Mouse (Mus musculus) CH12.LX (cell line): Measurements from ENCODE around the gene Meis2. TPM values are rescaled to one million over a fixed set of nuclear protein-coding genes. Genes with fewer than 3 reads are reported as not detected.

Experiments
- DNase-seq: peaks from one replicate; pipeline ENCODE4 v3.0.0-alpha.2; 2013; ENCODE audit errors: extremely low read depth
- H3K27ac ChIP-seq: 2 replicates; pipeline ENCODE4 v1.5.1; 2012; ENCODE audit warnings: low read depth, mild to moderate bottlenecking, control low read depth, moderate library complexity; ENCODE audit not compliant: insufficient read depth
- H3K27me3 ChIP-seq: replicated peaks from 2 replicates; pipeline ENCODE3; 2012; ENCODE audit warnings: inconsistent platforms
- H3K36me3 ChIP-seq, 2 experiments: replicated peaks in 1 of 2; 2 replicates each; pipeline versions ENCODE3 to v1.6.1; 2012; ENCODE audit warnings: inconsistent platforms in 1 of 2, low read length in 1 of 2, mild to moderate bottlenecking in 1 of 2, mixed read lengths in 1 of 2, moderate library complexity in 1 of 2; ENCODE audit not compliant: control insufficient read depth in 1 of 2, insufficient read depth in 1 of 2
- H3K4me1 ChIP-seq, 2 experiments: 2 replicates each; pipeline ENCODE4 v1.6.1; 2012; ENCODE audit warnings: inconsistent platforms in 1 of 2, moderate library complexity in 1 of 2; ENCODE audit not compliant: insufficient read depth in 2 of 2, control insufficient read depth in 1 of 2
- H3K4me2 ChIP-seq: 2 replicates; pipeline ENCODE4 v1.6.1; 2012; ENCODE audit warnings: low read depth, mild to moderate bottlenecking, control low read depth; ENCODE audit not compliant: poor library complexity, insufficient read depth, severe bottlenecking
- H3K4me3 ChIP-seq, 3 experiments: fragments of 150-350 bp in 1 of 3; sonication (generic) in 1 of 3; replicated peaks in 1 of 3; 2 replicates each; pipeline versions ENCODE3 to v1.5.1; 2011 to 2012; ENCODE audit warnings: low read depth in 2 of 3, low read length in 2 of 3, mild to moderate bottlenecking in 2 of 3, moderate library complexity in 2 of 3, control low read depth in 1 of 3, improper control_type of control experiment in 1 of 3, inconsistent platforms in 1 of 3, mixed read lengths in 1 of 3; ENCODE audit not compliant: poor library complexity in 1 of 3
- H3K79me2 ChIP-seq: replicated peaks from 2 replicates; pipeline ENCODE4 v1.6.1; 2012; ENCODE audit warnings: mild to moderate bottlenecking, moderate library complexity; ENCODE audit not compliant: control insufficient read depth, poor library complexity, insufficient read depth, severe bottlenecking; ENCODE audit errors: extremely low read depth
- H3K9ac ChIP-seq: 2 replicates; pipeline ENCODE4 v1.6.1; 2012; ENCODE audit warnings: low read depth, mild to moderate bottlenecking, control low read depth, moderate library complexity; ENCODE audit not compliant: insufficient read depth
- H3K9me3 ChIP-seq: replicated peaks from 2 replicates; pipeline ENCODE3; 2012; ENCODE audit warnings: low read length, inconsistent platforms, mixed read lengths
- BHLHE40 ChIP-seq: IDR thresholded peaks from 2 replicates; pipeline ENCODE4 v1.6.1; 2011; ENCODE audit warnings: mild to moderate bottlenecking, low read depth, low read length, improper control_type of control experiment
- CHD1 ChIP-seq: IDR thresholded peaks from 2 replicates; pipeline ENCODE4 v1.6.1; 2012; ENCODE audit warnings: low read depth, low read length, improper control_type of control experiment, inconsistent platforms
- CHD2 ChIP-seq: IDR thresholded peaks from 2 replicates; pipeline ENCODE4 v1.6.1; 2011; ENCODE audit warnings: low read length, improper control_type of control experiment
- CTCF ChIP-seq, 2 experiments: IDR thresholded peaks in 1 of 2; conservative IDR thresholded peaks in 1 of 2; 2 replicates each; pipeline ENCODE4 v1.5.1; 2011 to 2012; ENCODE audit warnings: low read depth in 2 of 2, low read length in 2 of 2, improper control_type of control experiment in 1 of 2, inconsistent platforms in 1 of 2, mild to moderate bottlenecking in 1 of 2, moderate library complexity in 1 of 2
- E2F4 ChIP-seq: IDR thresholded peaks from 2 replicates; pipeline ENCODE4 v1.6.1; 2011; ENCODE audit warnings: low read depth, low read length, improper control_type of control experiment; ENCODE audit not compliant: insufficient replicate concordance
- ELF1 ChIP-seq: IDR thresholded peaks from 2 replicates; pipeline ENCODE4 v1.6.1; 2014; ENCODE audit warnings: low read depth, mild to moderate bottlenecking, inconsistent platforms, low read length, improper control_type of control experiment
- EP300 ChIP-seq: IDR thresholded peaks from 2 replicates; pipeline ENCODE4 v1.6.1; 2011; ENCODE audit warnings: low read length, improper control_type of control experiment
- ETS1 ChIP-seq: conservative IDR thresholded peaks from 2 replicates; pipeline ENCODE4 v1.6.1; 2012; ENCODE audit warnings: low read depth, mild to moderate bottlenecking, inconsistent platforms, low read length, improper control_type of control experiment, moderate library complexity
- JUN ChIP-seq: IDR thresholded peaks from 2 replicates; pipeline ENCODE4 v1.6.1; 2011; ENCODE audit warnings: low read depth, mild to moderate bottlenecking, low read length, improper control_type of control experiment, moderate library complexity; ENCODE audit not compliant: insufficient read depth
- KAT2A ChIP-seq: IDR thresholded peaks from 2 replicates; pipeline ENCODE4 v1.6.1; 2012; ENCODE audit warnings: low read length, improper control_type of control experiment, inconsistent platforms; ENCODE audit not compliant: insufficient replicate concordance
- MAX ChIP-seq: IDR thresholded peaks from 2 replicates; pipeline ENCODE4 v1.6.1; 2011; ENCODE audit warnings: low read length, improper control_type of control experiment
- MAZ ChIP-seq: IDR thresholded peaks from 2 replicates; pipeline ENCODE4 v1.6.1; 2012; ENCODE audit warnings: low read depth, mild to moderate bottlenecking, inconsistent platforms, low read length, improper control_type of control experiment, moderate library complexity
- MXI1 ChIP-seq: IDR thresholded peaks from 2 replicates; pipeline ENCODE4 v1.6.1; 2011; ENCODE audit warnings: mild to moderate bottlenecking, low read depth, low read length, improper control_type of control experiment
- MYC ChIP-seq: IDR thresholded peaks from 2 replicates; pipeline ENCODE4 v1.6.1; 2011; ENCODE audit warnings: low read depth, mild to moderate bottlenecking, improper control_type of control experiment, low read length
- PAX5 ChIP-seq: IDR thresholded peaks from 2 replicates; pipeline ENCODE4 v1.6.1; 2012; ENCODE audit warnings: low read length, inconsistent platforms, mixed read lengths
- POLR2AphosphoS2 ChIP-seq: IDR thresholded peaks from 2 replicates; pipeline ENCODE4 v1.6.1; 2011; ENCODE audit warnings: low read depth, low read length, improper control_type of control experiment
- RAD21 ChIP-seq: IDR thresholded peaks from 2 replicates; pipeline ENCODE4 v1.6.1; 2011; ENCODE audit warnings: low read depth, mild to moderate bottlenecking, low read length, improper control_type of control experiment, moderate library complexity
- SIN3A ChIP-seq: IDR thresholded peaks from 2 replicates; pipeline ENCODE4 v1.6.1; 2012; ENCODE audit warnings: low read length, improper control_type of control experiment, inconsistent platforms
- SMC3 ChIP-seq: IDR thresholded peaks from 2 replicates; pipeline ENCODE4 v1.6.1; 2011; ENCODE audit warnings: low read depth, low read length, improper control_type of control experiment
- TBP ChIP-seq: conservative IDR thresholded peaks from 2 replicates; pipeline ENCODE4 v1.6.1; 2011; ENCODE audit warnings: low read depth, low read length, improper control_type of control experiment
- TCF12 ChIP-seq: IDR thresholded peaks from 2 replicates; pipeline ENCODE4 v1.6.1; 2014; ENCODE audit warnings: low read depth, mild to moderate bottlenecking, inconsistent platforms, low read length, improper control_type of control experiment
- UBTF ChIP-seq: IDR thresholded peaks from 2 replicates; pipeline ENCODE4 v1.6.1; 2012; ENCODE audit warnings: low read depth, mild to moderate bottlenecking, inconsistent platforms, low read length, improper control_type of control experiment, moderate library complexity
- USF1 ChIP-seq: IDR thresholded peaks from 2 replicates; pipeline ENCODE4 v1.6.1; 2014; ENCODE audit warnings: low read depth, mild to moderate bottlenecking, inconsistent platforms, low read length, improper control_type of control experiment
- ZC3H11A ChIP-seq: IDR thresholded peaks from 2 replicates; pipeline ENCODE4 v1.6.1; 2012; ENCODE audit warnings: low read depth, mild to moderate bottlenecking, inconsistent platforms, low read length, improper control_type of control experiment
- ZNF384 ChIP-seq: IDR thresholded peaks from 2 replicates; pipeline ENCODE4 v1.6.1; 2012; ENCODE audit warnings: low read depth, low read length, improper control_type of control experiment, inconsistent platforms
- dilution Hi-C: fragments of 300-500 bp; cut with MboI; formaldehyde crosslinking; loops from 2 replicates; pipeline ENCODE4 v1.14.3; 2020; ENCODE audit warnings: low sequenced_read_pairs; ENCODE audit not compliant: extremely low pct_unique_long_range_greater_than_20kb, extremely low pct_ligation_motif_present
- in situ Hi-C: fragments of 300-500 bp; cut with MboI; formaldehyde crosslinking; loops from 3 replicates; pipeline ENCODE4 v1.14.3; 2019; ENCODE audit warnings: low sequenced_read_pairs, low pct_ligation_motif_present, low pct_unique_long_range_greater_than_20kb, mixed read lengths
- polyA plus RNA-seq: library from polyadenylated mRNA; unstranded; fragments of >175 nt; gene quantifications from 2 replicates; pipeline ENCODE4 v1.2.1, GENCODE M21; 2012; ENCODE audit warnings: low read depth; ENCODE audit not compliant: insufficient read length
- total RNA-seq, 2 experiments: library from RNA; depleted of rRNA; stranded (reverse); fragments of 300-350 nt in 1 of 2; fragments of >200 nt in 1 of 2; gene quantifications; 2 replicates each; pipeline ENCODE4 v1.2.3; 2012 to 2014

Meis2 gene
- total and polyA plus RNA-seq, 3 experiments: not detected

DNA sequence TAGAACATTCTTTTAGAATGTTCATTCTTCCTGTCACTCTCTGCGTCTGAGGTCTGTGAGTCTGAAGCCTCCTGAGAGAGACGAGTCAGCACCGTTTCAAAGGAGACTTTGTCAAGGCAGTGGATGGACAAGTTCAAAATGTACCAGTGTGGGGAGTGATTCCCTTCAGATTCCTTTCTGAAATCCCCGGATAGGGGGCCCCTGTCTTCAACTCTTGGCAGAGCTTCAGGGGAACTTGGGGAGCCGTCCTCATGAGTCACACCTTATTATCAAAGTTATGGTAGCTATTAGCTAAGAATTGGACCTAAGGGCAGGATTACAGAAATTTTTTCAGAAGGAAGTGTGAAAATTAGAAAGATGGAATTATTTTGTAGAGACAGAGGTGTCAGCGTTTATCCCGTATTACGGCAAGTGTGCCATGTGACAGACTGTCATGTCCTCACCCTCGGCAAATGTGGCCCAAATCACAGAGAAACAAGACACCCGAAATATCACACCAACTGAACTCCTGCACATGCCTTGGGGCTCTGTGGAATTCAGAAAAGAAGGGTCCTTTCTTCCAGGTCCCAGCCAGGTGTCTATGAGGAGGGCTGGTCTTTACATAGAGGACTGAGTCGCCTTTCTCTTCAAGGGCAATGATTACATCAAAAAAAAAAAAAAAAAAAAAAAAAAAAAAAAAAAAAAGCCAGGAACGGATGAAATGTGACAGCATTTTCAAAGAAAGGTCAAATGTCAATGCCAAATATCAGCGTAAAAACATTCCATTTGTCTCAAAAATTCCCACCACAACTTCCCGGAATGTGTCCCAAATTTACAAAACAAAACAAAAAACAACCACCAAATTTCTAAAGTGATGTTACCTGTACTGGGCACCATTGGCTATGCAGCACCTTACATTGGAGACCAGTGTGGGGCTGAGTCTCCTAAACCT, 146.2 kb downstream of the Meis2 start:
- no peak for DNase-seq
- dilution Hi-C loops: no loop called here
- Histone ChIP-seq H3K4me3 (no peak overlapping the region), H3K27ac (no peak overlapping the region), H3K9me3 (no peaks in the 10 kb centered on the region), H3K4me2 (no peak overlapping the region), H3K9ac (no peak overlapping the region), H3K79me2 (no peaks in the 10 kb centered on the region), H3K27me3 (no peaks in the 10 kb centered on the region), H3K4me1 (no peaks in the 10 kb centered on the region), H3K36me3 (no peaks in the 10 kb centered on the region)
- TF ChIP-seq TCF12 (no peak), SMC3 (no peak), MAZ (no peak), PAX5 (no peak), KAT2A (no peak), USF1 (no peak), JUN (no peak), ETS1 (no peak), CHD2 (no peak), MYC (no peak), E2F4 (no peak), POLR2AphosphoS2 (no peak), UBTF (no peak), CHD1 (no peak), EP300 (no peak)
- in situ Hi-C loops: no loop called here

GRCm38 (mm10) chr2:115918561-115918960, 147.1 kb downstream of the Meis2 start:
- Histone ChIP-seq H3K4me2 (no peak overlapping the region), H3K4me3 (no peak overlapping the region), H3K4me1 (no peaks in the 10 kb centered on the region), H3K36me3 (no peaks in the 10 kb centered on the region), H3K27me3 (no peaks in the 10 kb centered on the region), H3K9me3 (no peaks in the 10 kb centered on the region), H3K79me2 (no peaks in the 10 kb centered on the region), H3K9ac (no peak overlapping the region), H3K27ac (no peak overlapping the region)
- TF ChIP-seq UBTF: no peak
- no peak for TF ChIP-seq TBP
- TF ChIP-seq USF1: no peak
- no peak for TF ChIP-seq ZC3H11A
- TF ChIP-seq ZNF384: no peak
- no peak for TF ChIP-seq PAX5
- no peak for TF ChIP-seq ELF1
- TF ChIP-seq E2F4: no peak
- no peak for TF ChIP-seq CTCF (conservative IDR thresholded peaks at IDR 0.05 in 1 of 2, IDR thresholded peaks at IDR 0.05 in 1 of 2; ENCODE audit: low read depth in 2 of 2, low read length in 2 of 2)
- TF ChIP-seq JUN: no peak
- no peak for TF ChIP-seq SIN3A
- no peak for TF ChIP-seq MXI1
- TF ChIP-seq RAD21: no peak
- TF ChIP-seq ETS1: no peak
- no peak for TF ChIP-seq KAT2A
- no peak for TF ChIP-seq MAX
- no peak for TF ChIP-seq BHLHE40
- dilution Hi-C loops: no loop called here
- in situ Hi-C loops: no loop called here
- no peak for DNase-seq
